Mouse (Mus musculus) ES-E14 (cell line): ENCODE results near the gene Chrnb2.

Experiments used
- CHD2 ChIP-seq: IDR thresholded peaks from 2 replicates; pipeline ENCODE4 v1.6.1; 2014; ENCODE audit warnings: mild to moderate bottlenecking, low read depth, low read length, inconsistent platforms
- MAFK ChIP-seq: IDR thresholded peaks from 2 replicates; pipeline ENCODE4 v1.6.1; 2014; ENCODE audit warnings: mild to moderate bottlenecking, low read depth, low read length, inconsistent platforms; ENCODE audit not compliant: insufficient read depth
- ZNF384 ChIP-seq: IDR thresholded peaks from 2 replicates; pipeline ENCODE4 v1.6.1; 2012; ENCODE audit warnings: low read depth, low read length, inconsistent platforms

DNA sequence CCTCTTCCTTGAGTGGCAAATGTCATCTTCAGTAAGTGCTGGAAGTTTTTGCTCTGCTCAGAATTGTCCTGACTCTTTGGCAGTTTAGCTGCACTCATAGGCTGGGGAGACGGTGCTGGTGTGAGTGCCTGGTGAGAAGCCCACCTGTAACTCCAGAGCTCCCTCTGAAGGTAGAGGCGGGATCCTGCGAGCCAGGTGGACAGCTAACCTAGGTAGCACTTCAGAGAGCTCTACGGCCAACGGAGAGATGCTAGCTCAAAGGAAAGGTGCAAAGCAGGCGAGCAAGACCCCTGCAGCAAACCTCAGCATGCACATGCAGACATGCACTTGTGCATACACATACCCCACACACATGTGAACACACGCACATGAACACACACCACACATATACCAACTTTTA is 49.6 kb upstream of the Chrnb2 start:
- TF ChIP-seq ZNF384 = no peak
- no peak for TF ChIP-seq CHD2
- TF ChIP-seq MAFK = no peak
